Mouse (Mus musculus) ES-Bruce4 (cell line): ENCODE data around the gene Armc9.

ENCODE experiments used
- CTCF ChIP-seq: IDR thresholded peaks from one replicate; pipeline ENCODE4 v1.8.1; 2011; ENCODE audit warnings: low read depth, low read length
- EP300 ChIP-seq: IDR thresholded peaks from 2 replicates; pipeline ENCODE4 v1.6.1; 2011; ENCODE audit warnings: low read depth, low read length; ENCODE audit not compliant: insufficient read depth
- POLR2A ChIP-seq: IDR thresholded peaks from one replicate; pipeline ENCODE4 v1.8.1; 2011; ENCODE audit warnings: low read length; ENCODE audit not compliant: insufficient read depth

GRCm38 (mm10) chr1:86119549-86119948, 35.0 kb upstream of the Armc9 start:
- no peak for TF ChIP-seq CTCF
- no peak for TF ChIP-seq POLR2A
- no peak for TF ChIP-seq EP300
